Mouse (Mus musculus) liver, postnatal 0 days (tissue): ENCODE results near the gene Pard3b.

Experiments used
- CTCF ChIP-seq: sonication (generic); IDR thresholded peaks from 2 replicates; pipeline ENCODE4 v1.5.1; 2016; ENCODE audit warnings: antibody characterized with exemption, low read depth
- EP300 ChIP-seq: IDR thresholded peaks from 2 replicates; pipeline ENCODE4 v1.6.1; 2016; ENCODE audit warnings: antibody characterized with exemption, low read depth, mild to moderate bottlenecking

DNA sequence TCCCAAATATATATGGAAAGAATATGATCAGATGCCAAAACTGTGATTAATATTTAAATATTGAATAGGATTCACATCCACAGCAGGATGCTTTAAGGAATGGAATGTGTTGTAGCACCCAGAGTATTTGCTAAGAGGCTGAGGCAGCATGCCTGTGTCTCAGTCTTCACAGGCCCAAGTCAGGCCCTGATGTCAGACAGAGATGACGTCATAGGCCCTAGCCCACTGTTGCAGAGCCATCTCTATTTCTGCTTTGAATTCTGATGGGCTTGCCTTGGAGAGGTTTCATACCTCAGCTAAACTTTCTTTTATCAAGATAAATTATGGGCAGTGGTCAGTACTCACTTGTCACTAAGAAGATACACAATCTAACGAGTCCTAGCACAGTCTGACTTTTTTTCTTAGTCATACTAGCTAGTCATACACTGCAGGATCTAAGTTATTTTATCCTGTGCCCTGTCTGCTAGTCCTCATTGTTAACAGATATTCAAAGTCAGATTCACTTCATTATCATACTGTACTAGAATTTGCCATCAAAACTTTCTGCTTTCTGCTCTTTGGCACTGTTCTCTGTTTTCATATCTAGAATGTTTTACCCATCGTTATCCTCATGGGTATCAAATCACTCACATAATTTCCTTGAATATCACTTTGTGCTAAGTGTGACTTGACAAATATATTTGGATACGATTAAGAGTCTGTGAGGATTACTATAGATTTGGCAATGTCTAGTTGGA, 264.8 kb downstream of the Pard3b start:
- TF ChIP-seq EP300: no peak
- TF ChIP-seq CTCF: no peak
